Mouse (Mus musculus) erythroblast, embryonic 14.5 days (primary cell): ENCODE data around the gene Phospho1. TPM values are rescaled to one million over a fixed set of nuclear protein-coding genes. Genes with fewer than 3 reads are reported as not detected.
"Not testable (repeated sequence)": the region's sequence is repeated elsewhere in the genome, so short reads cannot be mapped to it uniquely, and the experiment has no call there.

Experiments
- H3K27me3 ChIP-seq: 2 replicates; pipeline ENCODE4 v1.6.1; 2012; ENCODE audit warnings: inconsistent platforms; ENCODE audit not compliant: control insufficient read depth
- H3K36me3 ChIP-seq: 2 replicates; pipeline ENCODE4 v1.6.1; 2012; ENCODE audit warnings: mild to moderate bottlenecking, inconsistent platforms; ENCODE audit not compliant: control insufficient read depth
- H3K4me1 ChIP-seq: 2 replicates; pipeline ENCODE4 v1.6.1; 2012; ENCODE audit warnings: inconsistent platforms; ENCODE audit not compliant: control insufficient read depth
- H3K4me3 ChIP-seq: replicated peaks from 2 replicates; pipeline ENCODE3; 2012; ENCODE audit warnings: moderate library complexity, mild to moderate bottlenecking, inconsistent platforms
- H3K9me3 ChIP-seq: 2 replicates; pipeline ENCODE4 v1.6.1; 2012; ENCODE audit warnings: low read length, inconsistent platforms, mixed read lengths; ENCODE audit not compliant: control insufficient read depth
- GATA1 ChIP-seq: IDR thresholded peaks from 2 replicates; pipeline ENCODE4 v1.6.1; 2012; ENCODE audit warnings: low read length, inconsistent platforms, mixed read lengths
- TAL1 ChIP-seq: IDR thresholded peaks from 3 replicates; pipeline ENCODE4 v1.6.1; 2012; ENCODE audit warnings: low read length, inconsistent platforms, mixed read lengths
- polyA plus RNA-seq: library from polyadenylated mRNA; stranded (reverse); fragments of >175 nt; gene quantifications from 2 replicates; pipeline ENCODE4 v1.2.3, GENCODE M21; 2012

Gene Phospho1
- polyA plus RNA-seq, 1 experiment: 210 TPM

DNA sequence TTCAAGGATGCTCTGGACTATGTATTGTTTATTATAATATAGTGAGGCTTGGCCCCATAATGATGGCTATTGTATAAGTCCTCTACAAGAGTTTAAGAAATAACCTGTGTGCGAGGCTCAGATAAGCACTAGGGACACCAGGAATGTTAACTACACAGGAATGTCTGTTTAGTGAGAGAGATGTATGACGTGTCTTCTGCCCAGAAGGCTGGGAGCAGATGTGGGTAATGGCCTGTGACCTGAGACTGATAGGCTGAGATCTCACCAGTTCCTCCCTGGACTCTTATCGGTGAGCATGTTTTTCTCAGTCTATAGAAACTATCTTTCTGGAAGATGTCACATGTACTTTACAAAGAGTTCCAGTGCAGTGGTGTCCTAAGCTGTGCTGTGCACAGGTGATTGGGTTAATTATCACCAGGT, 35.8 kb downstream of the Phospho1 start:
- TF ChIP-seq TAL1: peak; percentile 38; the same call in 1 of the 3 replicates
- TF ChIP-seq GATA1: peak; percentile 51; the same call in 1 of the 2 replicates
- H3K4me1 ChIP-seq: peaks cover 35% of the 10 kb centered on the region

DNA sequence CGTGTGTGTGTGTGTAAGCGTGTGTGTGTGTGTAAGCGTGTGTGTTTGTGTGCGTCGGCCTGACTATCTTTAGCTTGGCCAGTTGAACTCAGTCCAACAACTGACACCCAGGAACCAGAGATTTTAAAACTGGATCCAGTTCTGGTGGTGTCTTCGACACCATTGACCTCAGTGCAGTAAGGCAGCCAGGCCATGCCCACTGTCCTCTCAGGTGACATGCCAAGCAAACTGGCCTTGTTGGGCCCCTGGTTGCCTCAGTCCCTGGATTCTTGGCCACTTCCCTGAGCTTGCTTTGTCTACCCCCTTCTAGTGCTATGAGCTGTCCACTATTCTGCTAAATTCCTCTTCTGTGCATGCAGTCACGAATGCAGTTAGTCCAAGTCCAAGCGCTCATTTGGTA, 37.1 kb downstream of the Phospho1 start:
- Histone ChIP-seq H3K4me1 (peaks cover 35% of the 10 kb centered on the region), H3K9me3 (no peaks in the 10 kb centered on the region), H3K4me3 (no peak overlapping the region), H3K27me3 (no peaks in the 10 kb centered on the region), H3K36me3 (peaks cover 27% of the 10 kb centered on the region)
- TF ChIP-seq TAL1 (no peak), GATA1 (no peak)

More for the DNA sequence above, 35.8 kb downstream of the Phospho1 start:
- H3K9me3 ChIP-seq: no peaks in the 10 kb centered on the region; the same call in 1 of the 2 replicates
- H3K27me3 ChIP-seq: no peaks in the 10 kb centered on the region
- peak overlapping the region; percentile 66 for H3K4me3 ChIP-seq
- peaks cover 27% of the 10 kb centered on the region for H3K36me3 ChIP-seq

DNA sequence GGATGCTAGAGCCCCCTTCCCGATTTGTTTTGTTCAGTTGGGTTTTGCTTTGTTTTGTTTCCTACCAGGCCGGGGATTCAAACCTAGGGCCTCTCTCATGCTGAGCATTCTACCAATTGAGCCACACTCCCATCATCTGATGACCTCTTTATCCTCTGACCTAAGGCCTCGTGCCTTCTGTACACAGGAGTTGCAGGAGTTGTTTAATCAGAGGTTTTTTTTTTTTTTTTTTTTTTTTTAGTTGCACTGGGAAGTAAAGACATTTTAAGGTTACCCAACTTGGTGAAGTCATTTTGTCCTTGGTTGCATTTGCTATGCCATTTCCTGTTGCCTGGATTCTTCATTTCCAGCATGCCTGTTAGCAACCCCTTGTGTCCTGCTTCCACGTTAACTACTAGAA, 45.1 kb downstream of the Phospho1 start:
- Histone ChIP-seq H3K27me3 (no peaks in the 10 kb centered on the region), H3K4me1 (peaks cover 14% of the 10 kb centered on the region), H3K9me3 (no peaks in the 10 kb centered on the region), H3K36me3 (peaks cover 2% of the 10 kb centered on the region), H3K4me3 (no peak overlapping the region)
- no peak for TF ChIP-seq TAL1
- TF ChIP-seq GATA1: no peak

DNA sequence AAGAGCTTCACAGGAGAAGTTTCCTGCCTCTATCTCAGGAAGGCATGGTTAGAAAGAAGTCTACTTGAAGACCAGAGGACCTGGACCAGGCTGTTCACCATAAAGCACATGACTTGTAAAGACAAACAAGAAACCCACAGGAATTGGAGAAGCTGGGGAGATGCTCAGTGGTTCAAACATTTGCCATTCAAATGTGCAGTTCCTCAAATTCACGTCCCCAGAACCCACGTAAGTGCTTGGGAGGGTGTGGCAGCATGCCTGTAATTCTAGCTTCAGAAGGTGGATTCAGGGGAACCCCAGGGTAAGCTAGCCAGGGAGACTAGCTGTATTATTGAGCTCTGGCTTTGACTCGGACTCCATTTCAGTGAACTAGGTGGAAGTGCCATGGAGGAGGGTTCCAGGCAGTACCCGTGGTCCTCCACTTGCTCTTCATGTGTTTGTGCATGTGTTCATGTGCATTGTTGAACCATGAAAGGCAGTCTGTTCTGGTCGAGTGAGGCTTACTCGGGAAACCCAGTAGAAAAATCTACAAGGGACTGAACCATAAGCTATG, 45.7 kb downstream of the Phospho1 start:
- H3K27me3 ChIP-seq: no peaks in the 10 kb centered on the region
- H3K9me3 ChIP-seq: no peaks in the 10 kb centered on the region
- TF ChIP-seq TAL1 (no peak), GATA1 (no peak)
- H3K4me1 ChIP-seq: peaks cover 14% of the 10 kb centered on the region
- H3K36me3 ChIP-seq: peaks cover 2% of the 10 kb centered on the region
- H3K4me3 ChIP-seq: no peak overlapping the region

DNA sequence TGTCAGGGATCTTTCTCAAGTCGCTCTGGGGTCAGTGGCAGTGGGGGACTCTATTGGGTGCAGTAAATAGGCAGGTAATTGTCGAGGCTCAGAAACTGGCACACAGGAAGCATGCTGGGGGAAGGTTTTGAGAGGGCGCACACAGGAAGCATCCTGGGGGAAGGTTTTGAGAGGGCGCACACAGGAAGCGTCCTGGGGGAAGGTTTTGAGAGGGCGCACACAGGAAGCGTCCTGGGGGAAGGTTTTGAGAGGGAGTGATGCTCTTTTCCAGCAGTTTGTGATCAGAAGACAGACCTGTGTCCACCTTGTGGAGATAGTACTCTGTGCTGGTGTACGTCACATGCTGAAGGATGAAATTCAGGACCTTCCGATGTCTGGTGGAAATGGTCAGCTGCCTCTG, 51.5 kb downstream of the Phospho1 start:
- Histone ChIP-seq H3K4me3 (no peak overlapping the region), H3K4me1 (0 out of 2 replicates have a peak, but pooled peaks cover 2% of the 10 kb centered on the region), H3K36me3 (no peaks in the 10 kb centered on the region), H3K27me3 (no peaks in the 10 kb centered on the region; the same call in 1 of the 2 replicates), H3K9me3 (no peaks in the 10 kb centered on the region)
- TF ChIP-seq TAL1 (no peak), GATA1 (no peak)

DNA sequence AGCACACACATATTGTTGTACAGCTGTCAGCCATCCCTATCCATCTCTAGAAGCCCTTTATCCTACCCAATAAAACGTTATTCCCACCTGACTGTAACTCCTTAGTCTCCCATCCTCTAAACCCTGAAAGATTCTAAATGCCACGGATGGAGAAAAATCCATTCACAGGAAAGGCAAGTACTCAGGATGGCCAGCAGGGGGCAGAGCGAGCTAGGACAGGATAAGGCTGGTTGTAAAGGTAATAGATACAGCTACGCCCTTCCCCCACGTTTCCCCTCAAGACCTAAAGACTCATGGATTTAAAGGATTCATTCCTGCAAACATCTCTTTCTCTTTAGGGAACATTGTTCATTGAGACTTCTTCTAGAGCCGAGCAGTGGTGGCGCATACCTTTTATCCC, 52.0 kb downstream of the Phospho1 start:
- H3K4me1 ChIP-seq: 0 out of 2 replicates have a peak, but pooled peaks cover 2% of the 10 kb centered on the region
- H3K4me3 ChIP-seq: no peak overlapping the region
- no peak for TF ChIP-seq GATA1
- TF ChIP-seq TAL1: no peak
- H3K27me3 ChIP-seq: no peaks in the 10 kb centered on the region; the same call in 1 of the 2 replicates
- H3K9me3 ChIP-seq: no peaks in the 10 kb centered on the region
- H3K36me3 ChIP-seq: no peaks in the 10 kb centered on the region

DNA sequence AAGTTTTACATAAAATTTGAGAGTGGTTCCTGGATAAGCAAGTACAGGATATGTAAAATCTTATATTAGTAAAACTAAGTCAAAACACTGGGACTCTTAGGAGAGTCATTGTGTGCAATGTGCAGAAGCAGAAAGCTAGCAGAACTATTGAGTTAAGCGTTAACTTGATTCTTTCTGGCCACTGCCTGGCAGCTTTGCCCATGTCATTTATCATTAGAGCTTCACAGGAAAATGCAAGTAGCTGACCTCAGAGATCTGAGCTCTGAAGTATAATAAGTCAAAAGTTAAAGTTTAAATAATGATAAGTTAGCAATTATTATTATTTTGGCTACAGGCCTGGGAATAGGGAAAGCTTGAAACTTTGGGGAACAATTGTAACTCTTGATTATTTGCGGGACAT, 55.6 kb downstream of the Phospho1 start:
- H3K4me1 ChIP-seq, H3K9me3 ChIP-seq, H3K36me3 ChIP-seq, H3K27me3 ChIP-seq, H3K4me3 ChIP-seq: not testable (repeated sequence)

Other genes starting within 250 kb of the Phospho1 start
- gene Ngfr, start 236.8 kb upstream of the Phospho1 start, polyA plus RNA-seq: 0.02 TPM in 1 of 2 replicates, not detected in the other
- 9.7 and 17.2 TPM in 2 replicates for gene Phb, start 157.5 kb upstream of the Phospho1 start, polyA plus RNA-seq
- 1.5 TPM in 2 replicates for gene Zfp652, start 111.8 kb upstream of the Phospho1 start, polyA plus RNA-seq
- gene B130006D01Rik, start 100.9 kb upstream of the Phospho1 start, polyA plus RNA-seq: not detected in 2 replicates
- gene Gngt2, start 12.7 kb downstream of the Phospho1 start, polyA plus RNA-seq: 0.18 and 0.59 TPM in 2 replicates
- 0.61 and 1.0 TPM in 2 replicates for gene Abi3, start 18.0 kb downstream of the Phospho1 start, polyA plus RNA-seq
- gene B4galnt2, start 90.4 kb downstream of the Phospho1 start, polyA plus RNA-seq: not detected in 2 replicates
- gene Igf2bp1, start 181.4 kb downstream of the Phospho1 start, polyA plus RNA-seq: 1.0 and 1.8 TPM in 2 replicates
- gene Gip, start 200.0 kb downstream of the Phospho1 start, polyA plus RNA-seq: not detected in 2 replicates
- gene Snf8, start 210.4 kb downstream of the Phospho1 start, polyA plus RNA-seq: 17.0 and 17.7 TPM in 2 replicates
- 1.1 and 1.5 TPM in 2 replicates for gene Ube2z, start 240.9 kb downstream of the Phospho1 start, polyA plus RNA-seq